Mouse (Mus musculus) adipocyte (in vitro differentiated cells): ENCODE results near the gene Gm7929.
"Not testable (repeated sequence)": the region's sequence is repeated elsewhere in the genome, so short reads cannot be mapped to it uniquely, and the experiment has no call there.

Experiments used
- DNase-seq: peaks from one replicate; pipeline ENCODE4 v3.0.0-alpha.2; 2016; ENCODE audit warnings: low spot score

Gm7929 gene

DNA sequence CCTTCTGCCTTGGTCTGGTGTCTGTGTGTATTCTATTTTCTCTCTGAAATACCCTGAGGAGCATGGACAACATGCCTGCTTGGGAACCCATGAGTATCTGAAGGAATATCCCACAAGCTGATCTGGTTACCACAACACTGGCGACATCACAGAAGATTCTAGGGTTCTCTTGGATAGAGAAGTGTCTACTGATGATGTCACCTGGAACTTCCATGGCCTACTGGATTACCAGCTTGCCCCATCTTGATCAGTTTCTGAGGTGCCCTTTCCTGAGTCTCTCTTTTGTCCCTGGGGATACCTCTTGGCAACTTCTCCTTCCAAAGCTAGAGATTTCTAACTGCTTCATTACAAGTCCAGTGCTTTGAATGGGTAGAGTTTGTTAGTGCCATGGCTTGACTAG, at the start of gene Gm7929:
Gene Gm7929 (minus strand): TSS at position 101 of the 400 bp plus-strand sequence.
- DNase-seq, result not testable (repeated sequence)

DNA sequence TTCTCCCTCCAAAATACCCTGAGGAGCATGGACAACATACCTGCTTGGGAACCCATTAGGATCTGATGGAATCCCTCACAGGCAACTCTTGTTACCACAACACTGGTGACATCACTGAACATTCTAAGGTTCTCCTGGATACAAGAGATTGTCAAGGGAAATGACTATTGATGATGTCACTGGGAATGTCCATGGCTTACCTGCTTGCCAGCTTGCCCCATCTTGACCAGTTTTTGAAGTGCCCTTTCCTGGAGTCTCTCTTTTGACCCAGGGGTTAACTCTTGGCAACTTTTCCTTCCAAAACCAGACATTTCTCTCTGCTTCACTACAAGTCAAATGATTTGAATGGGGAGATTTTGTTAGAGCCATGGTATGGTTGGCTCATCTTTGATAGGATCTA, 21.9 kb upstream of the Gm7929 start, which contains the start of gene Gm47189:
Gene Gm47189 (minus strand): TSS at position 101 of the 400 bp plus-strand sequence.
- DNase-seq, result not testable (repeated sequence)

GRCm38 (mm10) chr14:41755931-41756330, 5.5 kb upstream of the Gm7929 start:
- not testable (repeated sequence) for DNase-seq

- DNase-seq, result not testable (repeated sequence)
Measured at GRCm38 (mm10) chr14:41723437-41723836, 27.0 kb downstream of the Gm7929 start.

GRCm38 (mm10) chr14:41717180-41717579, 33.2 kb downstream of the Gm7929 start:
- not testable (repeated sequence) for DNase-seq

GRCm38 (mm10) chr14:41701785-41702184, 48.6 kb downstream of the Gm7929 start, which contains the start of gene Gm8068:
TSS of gene Gm8068 (minus strand) at chr14:41701885.
- not testable (repeated sequence) for DNase-seq
